Mouse (Mus musculus) kidney, adult 2 months (tissue): Measurements from ENCODE around the gene Ubl7.

Experiments
- CTCF ChIP-seq: fragments of 200-500 bp; conservative IDR thresholded peaks from 2 replicates; pipeline ENCODE4 v1.5.1; 2011; ENCODE audit warnings: low read depth, mild to moderate bottlenecking, control low read depth, low read length, moderate library complexity, mixed read lengths; ENCODE audit not compliant: insufficient read depth, insufficient read length
- POLR2A ChIP-seq: fragments of 200-500 bp; IDR thresholded peaks from one replicate; pipeline ENCODE4 v1.6.1; 2011; ENCODE audit warnings: low read depth, low read length, control low read depth

GRCm38 (mm10) chr9:57955764-57956163 is 45.0 kb downstream of the Ubl7 start:
- TF ChIP-seq CTCF (no peak), POLR2A (no peak)
